ENCODE assay signal across 14 mouse cellular contexts in genomic region chr3:146901729-146902128, GRCm38 (mm10).
"Had no signal": no experiment of that assay in that cellular context is flagged by ENCODE, and none has a peak within 500 bp of the region (broad histone marks: within the 10 kb centered on the region; RNA-seq: fewer than 3 reads in every experiment).

No protein-coding gene starts in this region.

- DNase-seq: kidney, adult 18-20 months; kidney, postnatal 10 days; lung, adult 2 months; lung, postnatal 4 days; right cerebral cortex, postnatal 14 days; thymus, postnatal 36 days had no signal

- H3K27ac ChIP-seq: left cerebral cortex, adult 2 months; limb, embryonic 10.5 days; liver, embryonic 15.5 days; neural tube, embryonic 13.5 days; stomach, embryonic 15.5 days had no signal

- H3K4me2 ChIP-seq: liver, embryonic 11.5 days; liver, embryonic 15.5 days; midbrain, embryonic 11.5 days; neural tube, embryonic 13.5 days; stomach, embryonic 15.5 days had no signal

- H3K9me3 ChIP-seq: limb, embryonic 10.5 days; liver, embryonic 15.5 days; neural tube, embryonic 13.5 days; stomach, embryonic 15.5 days had no signal

- H3K36me3 ChIP-seq: limb, embryonic 10.5 days; liver, embryonic 15.5 days; stomach, embryonic 15.5 days had no signal

- H3K4me1 ChIP-seq: limb, embryonic 10.5 days; liver, embryonic 15.5 days; neural tube, embryonic 13.5 days; stomach, embryonic 15.5 days had no signal

- H3K9ac ChIP-seq: liver, embryonic 15.5 days; neural tube, embryonic 13.5 days; stomach, embryonic 15.5 days had no signal

- H3K4me3 ChIP-seq: left cerebral cortex, adult 2 months; limb, embryonic 10.5 days; liver, embryonic 15.5 days; neural tube, embryonic 13.5 days; stomach, embryonic 15.5 days had no signal

- ATAC-seq: lung, postnatal 0 days had no signal

- H3K27me3 ChIP-seq: liver, embryonic 15.5 days; neural tube, embryonic 13.5 days; stomach, embryonic 15.5 days had no signal
